ENCODE assay signal across 8 mouse cellular contexts in genomic region chr16:33061400-33061799, GRCm38 (mm10). TPM values are rescaled to one million over a fixed set of nuclear protein-coding genes. Genes with fewer than 3 reads are reported as not detected.
DNase-seq lines count a peak whose midpoint lies in the region; ATAC-seq and TF ChIP-seq lines count a peak whose summit lies in the region.

No protein-coding gene starts in this region.

- 57% methylated on average over 11 of the region's 11 CpGs for WGBS in kidney, adult 2 months
- WGBS in intestine, embryonic 14.5 days = 49% methylated on average over 11 of the region's 11 CpGs

- H3K27ac ChIP-seq in kidney, adult 2 months (ENCODE audit: insufficient read depth, low read depth, low read length) = peak overlapping the region; percentile 88; the same call in 1 of the 2 replicates
- H3K27ac ChIP-seq in bone marrow macrophage, adult 2 months (ENCODE audit: insufficient read depth, low read depth, low read length) = peak overlapping the region; percentile 56; the same call in 1 of the 2 replicates
- 0 out of 2 replicates have a peak overlapping the region, but pooled peaks have one; percentile 61 for H3K27ac ChIP-seq in intestine, embryonic 14.5 days (ENCODE audit: low read depth)

- H3K9ac ChIP-seq in intestine, embryonic 14.5 days (ENCODE audit: low read length) = no peak overlapping the region

- no peak for ATAC-seq in intestine, embryonic 14.5 days (replicated peaks; ENCODE audit: low FRiP score, low TSS enrichment, low read depth)
- no peak for ATAC-seq in CD4-positive, CD25-positive, alpha-beta regulatory T cell, adult 4 months

- H3K4me1 ChIP-seq in kidney, adult 2 months (ENCODE audit: control insufficient read depth, insufficient read depth, low read length) = peaks cover 19% of the 10 kb centered on the region
- peaks cover 11% of the 10 kb centered on the region for H3K4me1 ChIP-seq in bone marrow macrophage, adult 2 months (ENCODE audit: control insufficient read depth, insufficient read depth, low read length)
- H3K4me1 ChIP-seq in intestine, embryonic 14.5 days (replicated peaks; ENCODE audit: control insufficient read depth, insufficient read depth, low read length) = peaks cover 15% of the 10 kb centered on the region; the same call in 1 of the 2 replicates

- H3K9me3 ChIP-seq in intestine, embryonic 14.5 days (ENCODE audit: control insufficient read depth, low read length) = no peaks in the 10 kb centered on the region

- no peak for DNase-seq in kidney, adult 2 months
- no peak for DNase-seq in kidney, adult 18-20 months
- DNase-seq in intestine, embryonic 14.5 days (ENCODE audit: low spot score) = no peak
- DNase-seq in naive thymus-derived CD4-positive, alpha-beta T cell, adult 2 months (ENCODE audit: low read depth) = peak; percentile 33
- no peak for DNase-seq in adrenal gland, postnatal 25 days
- DNase-seq in adipocyte (ENCODE audit: low spot score) = no peak

- H3K27me3 ChIP-seq in kidney, adult 2 months (replicated peaks; ENCODE audit: control insufficient read depth, insufficient read depth, low read length) = no peaks in the 10 kb centered on the region
- H3K27me3 ChIP-seq in intestine, embryonic 14.5 days (replicated peaks; ENCODE audit: control insufficient read depth, insufficient read depth, low read length) = no peaks in the 10 kb centered on the region

- H3K4me2 ChIP-seq in intestine, embryonic 14.5 days (ENCODE audit: low read length) = peak overlapping the region; percentile 69

- TF ChIP-seq POLR2A in kidney, adult 2 months (IDR thresholded peaks at IDR 0.05; ENCODE audit: low read depth, low read length) = no peak
- TF ChIP-seq POLR2A in bone marrow macrophage, adult 2 months (IDR thresholded peaks at IDR 0.05; ENCODE audit: borderline replicate concordance, low read depth, low read length) = no peak

- H3K36me3 ChIP-seq in kidney, adult 2 months (ENCODE audit: control insufficient read depth, insufficient read depth, low read length) = peaks cover 3% of the 10 kb centered on the region
- H3K36me3 ChIP-seq in intestine, embryonic 14.5 days (ENCODE audit: control insufficient read depth, insufficient read depth, low read length) = peaks cover 33% of the 10 kb centered on the region

- no peak for TF ChIP-seq CTCF in kidney, adult 2 months (conservative IDR thresholded peaks at IDR 0.05; ENCODE audit: insufficient read depth, insufficient read length, low read depth, low read length)
- no peak for TF ChIP-seq CTCF in bone marrow macrophage, adult 2 months (IDR thresholded peaks at IDR 0.05; ENCODE audit: low read depth, low read length)

- H3K4me3 ChIP-seq in kidney, adult 2 months (ENCODE audit: insufficient read depth, low read depth, low read length) = no peak overlapping the region
- peak overlapping the region; percentile 50; the same call in 1 of the 2 replicates for H3K4me3 ChIP-seq in bone marrow macrophage, adult 2 months (ENCODE audit: insufficient read depth, low read length)
- 0 out of 2 replicates have a peak overlapping the region, but pooled peaks have one; percentile 74 for H3K4me3 ChIP-seq in intestine, embryonic 14.5 days (ENCODE audit: low read depth, low read length)

RNA-seq across cellular contexts. Expression of gene Lmln, which starts 0.9 kb away (rescaled TPM):
- 3.1 and 4.8 TPM in 2 replicates for polyA plus RNA-seq in kidney, adult 2 months (2012; rRNA removed)
- 4.4 and 4.6 TPM in 2 replicates for polyA plus RNA-seq in bone marrow macrophage, adult 2 months (2012; ENCODE audit: insufficient read depth, insufficient read length, missing spikeins)
- polyA plus RNA-seq in intestine, embryonic 14.5 days (2014; fragmentation: Nextera tagmentation; extraction: Ambion mirVana) = 3.3 and 4.1 TPM in 2 replicates
- under 1 TPM; 0.15 to 0.66 TPM for polyA plus RNA-seq in CD4-positive, CD25-positive, alpha-beta regulatory T cell, adult 4 months (2017; shearing (Covaris generic))
- 15.5 and 19.5 TPM in 2 replicates for total RNA-seq in adrenal gland, postnatal 25 days (2021)

RNA-seq across cellular contexts. Expression of gene Rpl35a, which starts 5.1 kb away (rescaled TPM):
- 307 and 414 TPM in 2 replicates for polyA plus RNA-seq in kidney, adult 2 months (2012; rRNA removed)
- 1,252 and 1,407 TPM in 2 replicates for polyA plus RNA-seq in bone marrow macrophage, adult 2 months (2012; ENCODE audit: insufficient read depth, insufficient read length, missing spikeins)
- 1,142 and 1,206 TPM in 2 replicates for polyA plus RNA-seq in intestine, embryonic 14.5 days (2014; fragmentation: Nextera tagmentation; extraction: Ambion mirVana)
- polyA plus RNA-seq in CD4-positive, CD25-positive, alpha-beta regulatory T cell, adult 4 months (2017; shearing (Covaris generic)) = 1,000 to 10,000 TPM; 1,192 to 1,593 TPM
- total RNA-seq in adrenal gland, postnatal 25 days (2021) = 492 and 649 TPM in 2 replicates

RNA-seq across cellular contexts. Expression of gene Iqcg, which starts 5.4 kb away (rescaled TPM):
- polyA plus RNA-seq in kidney, adult 2 months (2012; rRNA removed) = 2.8 and 3.8 TPM in 2 replicates
- polyA plus RNA-seq in bone marrow macrophage, adult 2 months (2012; ENCODE audit: insufficient read depth, insufficient read length, missing spikeins) = 0.15 and 0.86 TPM in 2 replicates
- 1.2 and 2.8 TPM in 2 replicates for polyA plus RNA-seq in intestine, embryonic 14.5 days (2014; fragmentation: Nextera tagmentation; extraction: Ambion mirVana)
- 1 to 10 TPM; 1.1 TPM for polyA plus RNA-seq in CD4-positive, CD25-positive, alpha-beta regulatory T cell, adult 4 months (2017; shearing (Covaris generic))
- 0.48 and 1.6 TPM in 2 replicates for total RNA-seq in adrenal gland, postnatal 25 days (2021)
